Mouse (Mus musculus) C2C12 (cell line): Measurements from ENCODE around the gene Rxrb. TPM values are rescaled to one million over a fixed set of nuclear protein-coding genes. Genes with fewer than 3 reads are reported as not detected.

Source experiments
- H3K27me3 ChIP-seq: one replicate; pipeline ENCODE4 v1.6.1; 2011; ENCODE audit not compliant: control insufficient read depth, insufficient read depth, insufficient read length
- H3K36me3 ChIP-seq: one replicate; pipeline ENCODE4 v1.6.1; 2011; ENCODE audit not compliant: control insufficient read depth, insufficient read depth
- H3K4me3 ChIP-seq: one replicate; pipeline ENCODE4 v1.5.1; 2011; ENCODE audit warnings: mild to moderate bottlenecking, control low read depth; ENCODE audit not compliant: poor library complexity, insufficient read depth, severe bottlenecking
- H3K79me2 ChIP-seq: one replicate; pipeline ENCODE4 v1.6.1; 2011; ENCODE audit not compliant: control insufficient read depth, insufficient read depth
- H3K79me3 ChIP-seq: one replicate; pipeline ENCODE4 v1.6.1; 2011; ENCODE audit warnings: low read depth, control low read depth
- H3ac ChIP-seq: one replicate; pipeline ENCODE3; 2011; ENCODE audit warnings: low read depth; ENCODE audit not compliant: control insufficient read depth, insufficient read length
- CEBPB ChIP-seq: IDR thresholded peaks from one replicate; pipeline ENCODE4 v1.6.1; 2011; ENCODE audit warnings: low read depth, mild to moderate bottlenecking, control low read depth, moderate library complexity
- CTCF ChIP-seq: IDR thresholded peaks from one replicate; pipeline ENCODE4 v1.5.1; 2011; ENCODE audit not compliant: control insufficient read depth, insufficient read depth, insufficient read length
- FOSL1 ChIP-seq: IDR thresholded peaks from one replicate; pipeline ENCODE4 v1.8.0; 2011; ENCODE audit warnings: mild to moderate bottlenecking, low read length; ENCODE audit not compliant: poor library complexity, insufficient read depth, severe bottlenecking
- MAX ChIP-seq: IDR thresholded peaks from one replicate; pipeline ENCODE4 v1.6.1; 2011; ENCODE audit warnings: mild to moderate bottlenecking, control low read depth
- MYOD1 ChIP-seq: IDR thresholded peaks from one replicate; pipeline ENCODE4 v1.6.1; 2011; ENCODE audit warnings: low read depth; ENCODE audit not compliant: control insufficient read depth, insufficient read length
- MYOG ChIP-seq: IDR thresholded peaks from one replicate; pipeline ENCODE4 v1.6.1; 2011; ENCODE audit not compliant: control insufficient read depth, insufficient read length; ENCODE audit errors: extremely low read depth
- USF1 ChIP-seq: IDR thresholded peaks from one replicate; pipeline ENCODE4 v1.6.1; 2011; ENCODE audit warnings: low read depth, mild to moderate bottlenecking, control low read depth, moderate library complexity
- polyA plus RNA-seq: library from polyadenylated mRNA; unstranded; fragments of >200 nt; fragmentation: generic; extraction: Trizol; gene quantifications from one replicate; pipeline ENCODE4 v1.2.1, GENCODE M21; 2012; ENCODE audit warnings: missing spikeins

Rxrb gene
- polyA plus RNA-seq, 1 experiment: 39.0 TPM

GRCm38 (mm10) chr17:34032174-34032632 lies 591 bp downstream of the Rxrb start:
- H3K79me3 ChIP-seq: peaks cover 32% of the 10 kb centered on the region
- H3K27me3 ChIP-seq: no peaks in the 10 kb centered on the region
- peak overlapping the region; percentile 96 for H3K4me3 ChIP-seq
- H3K79me2 ChIP-seq: peaks cover 57% of the 10 kb centered on the region
- H3K36me3 ChIP-seq: peaks cover 42% of the 10 kb centered on the region
- peak overlapping the region; percentile 91 for H3ac ChIP-seq
- TF ChIP-seq MYOD1 (no peak), MAX (peak; percentile 73), CEBPB (no peak)

DNA sequence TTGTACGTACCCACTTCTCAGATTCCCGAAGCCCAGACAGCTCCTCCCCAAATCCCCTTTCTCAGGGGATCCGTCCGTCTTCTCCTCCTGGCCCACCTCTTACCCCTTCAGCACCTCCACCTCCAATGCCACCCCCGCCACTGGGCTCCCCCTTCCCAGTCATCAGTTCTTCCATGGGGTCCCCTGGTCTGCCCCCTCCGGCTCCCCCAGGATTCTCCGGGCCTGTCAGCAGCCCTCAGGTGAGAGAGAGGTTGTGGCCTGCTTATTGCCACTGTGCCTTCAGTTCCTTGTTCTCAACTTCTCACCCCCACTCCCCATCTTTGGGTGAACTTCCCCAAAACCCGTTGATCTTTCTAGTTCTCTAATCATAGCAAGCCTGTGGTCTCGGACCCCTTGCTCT lies 1.2 kb downstream of the Rxrb start:
- Histone ChIP-seq H3ac (peak overlapping the region; percentile 91), H3K4me3 (peak overlapping the region; percentile 96), H3K36me3 (peaks cover 48% of the 10 kb centered on the region), H3K79me3 (peaks cover 32% of the 10 kb centered on the region), H3K79me2 (peaks cover 57% of the 10 kb centered on the region), H3K27me3 (no peaks in the 10 kb centered on the region)
- TF ChIP-seq MAX (no peak), CEBPB (no peak), MYOG (no peak), MYOD1 (no peak), CTCF (no peak), FOSL1 (no peak), USF1 (no peak)

DNA sequence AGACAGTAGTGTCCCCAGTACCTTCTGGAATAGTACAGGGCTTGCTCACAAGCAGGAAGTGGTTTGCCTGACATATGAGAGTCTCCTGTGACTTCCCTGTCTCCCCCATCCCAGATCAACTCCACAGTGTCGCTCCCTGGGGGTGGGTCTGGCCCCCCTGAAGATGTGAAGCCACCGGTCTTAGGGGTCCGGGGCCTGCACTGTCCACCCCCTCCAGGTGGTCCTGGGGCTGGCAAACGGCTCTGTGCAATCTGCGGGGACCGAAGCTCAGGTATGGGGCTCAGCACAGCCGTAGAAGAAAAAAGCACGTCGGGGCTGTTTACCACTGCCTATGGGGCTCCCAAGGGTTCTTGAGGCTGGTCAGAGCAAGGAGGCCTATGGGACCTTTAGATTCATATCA lies 1.8 kb downstream of the Rxrb start:
- TF ChIP-seq CTCF (no peak), CEBPB (no peak), MYOD1 (no peak), MYOG (no peak), MAX (no peak), USF1 (no peak), FOSL1 (no peak)

GRCm38 (mm10) chr17:34034064-34034463 lies 2.5 kb downstream of the Rxrb start:
- no peaks in the 10 kb centered on the region for H3K27me3 ChIP-seq
- TF ChIP-seq MAX (no peak), CTCF (peak; percentile 38)
- H3ac ChIP-seq: no peak overlapping the region
- no peak overlapping the region for H3K4me3 ChIP-seq
- H3K36me3 ChIP-seq: peaks cover 38% of the 10 kb centered on the region
- H3K79me2 ChIP-seq: peaks cover 49% of the 10 kb centered on the region
- H3K79me3 ChIP-seq: peaks cover 29% of the 10 kb centered on the region

More for the DNA sequence above, 1.8 kb downstream of the Rxrb start:
- Histone ChIP-seq H3K79me2 (peaks cover 55% of the 10 kb centered on the region), H3ac (peak overlapping the region; percentile 91), H3K79me3 (peaks cover 32% of the 10 kb centered on the region), H3K27me3 (no peaks in the 10 kb centered on the region), H3K36me3 (peaks cover 44% of the 10 kb centered on the region), H3K4me3 (peak overlapping the region; percentile 15)

- H3ac ChIP-seq: no peak overlapping the region
- TF ChIP-seq MYOD1 (no peak), MYOG (no peak), FOSL1 (no peak), USF1 (no peak), CTCF (no peak), CEBPB (no peak), MAX (no peak)
- peaks cover 25% of the 10 kb centered on the region for H3K36me3 ChIP-seq
- no peak overlapping the region for H3K4me3 ChIP-seq
- peaks cover 35% of the 10 kb centered on the region for H3K79me2 ChIP-seq
- no peaks in the 10 kb centered on the region for H3K27me3 ChIP-seq
- H3K79me3 ChIP-seq: peaks cover 14% of the 10 kb centered on the region
These were observed 3.9 kb downstream of the Rxrb start for GRCm38 (mm10) chr17:34035517-34035916.

GRCm38 (mm10) chr17:34036647-34037046 lies 5.0 kb downstream of the Rxrb start:
- H3ac ChIP-seq: no peak overlapping the region
- peaks cover 25% of the 10 kb centered on the region for H3K36me3 ChIP-seq
- no peak for TF ChIP-seq FOSL1
- TF ChIP-seq MAX: no peak
- TF ChIP-seq CTCF: no peak
- TF ChIP-seq USF1: no peak
- TF ChIP-seq MYOD1: no peak
- TF ChIP-seq MYOG: no peak
- no peak for TF ChIP-seq CEBPB
- peaks cover 26% of the 10 kb centered on the region for H3K79me2 ChIP-seq
- no peak overlapping the region for H3K4me3 ChIP-seq
- H3K79me3 ChIP-seq: peaks cover 6% of the 10 kb centered on the region
- no peaks in the 10 kb centered on the region for H3K27me3 ChIP-seq
